Comparison of ENCODE assay signal across 15 mouse cellular contexts in genomic region chr5:13988023-13988422, GRCm38 (mm10).
"Had no signal": no experiment of that assay in that cellular context is flagged by ENCODE, and none has a peak within 500 bp of the region (broad histone marks: within the 10 kb centered on the region; RNA-seq: fewer than 3 reads in every experiment).

No protein-coding gene starts in this region.

- DNase-seq: retina, postnatal 1 day; right cerebral cortex, adult 18-20 months; right cerebral cortex, postnatal 14 days; right cerebral cortex, postnatal 25 days; right cerebral cortex, postnatal 4 days; spleen, adult 18-20 months; thymus, adult 18-20 months; thymus, adult 2 months; thymus, postnatal 14 days; thymus, postnatal 25 days; thymus, postnatal 36 days; thymus, postnatal 4 days had no signal

- H3K9ac ChIP-seq: neural tube, embryonic 15.5 days; stomach, embryonic 15.5 days had no signal

- H3K27me3 ChIP-seq: neural tube, embryonic 15.5 days; stomach, embryonic 15.5 days had no signal

- H3K4me1 ChIP-seq: neural tube, embryonic 15.5 days; stomach, embryonic 15.5 days had no signal

- H3K9me3 ChIP-seq: neural tube, embryonic 15.5 days; stomach, embryonic 15.5 days had no signal

- H3K4me3 ChIP-seq: neural tube, embryonic 15.5 days; stomach, embryonic 15.5 days had no signal

- H3K27ac ChIP-seq: neural tube, embryonic 15.5 days; stomach, embryonic 15.5 days; stomach, postnatal 0 days had no signal

- H3K36me3 ChIP-seq: neural tube, embryonic 15.5 days; stomach, embryonic 15.5 days had no signal

- H3K4me2 ChIP-seq: neural tube, embryonic 15.5 days; stomach, embryonic 15.5 days had no signal
